Mouse (Mus musculus) limb, embryonic 15.5 days (tissue): ENCODE results near the gene Tk1. TPM values are rescaled to one million over a fixed set of nuclear protein-coding genes. Genes with fewer than 3 reads are reported as not detected.
A peak's percentile ranks its signal among the peaks of the same experiment; 100 is the strongest.
"Not testable (repeated sequence)": the region's sequence is repeated elsewhere in the genome, so short reads cannot be mapped to it uniquely, and the experiment has no call there.

Source experiments
- ATAC-seq: fragments of 200-750 bp; cut with Nextera tagmentation; 2 replicates; pipeline ENCODE4 v1.8.0; 2017; ENCODE audit warnings: low read depth, moderate TSS enrichment; ENCODE audit not compliant: insufficient number of reproducible peaks, low FRiP score, low TSS enrichment
- H3K27ac ChIP-seq: fragments of 300-500 bp; sonication (generic); 2 replicates; pipeline ENCODE4 v1.5.1; 2015; ENCODE audit warnings: moderate library complexity, mild to moderate bottlenecking, inconsistent platforms
- H3K27me3 ChIP-seq: fragments of 300-500 bp; sonication (generic); 2 replicates; pipeline ENCODE4 v1.6.1; 2015; ENCODE audit warnings: inconsistent platforms
- H3K36me3 ChIP-seq: fragments of 300-500 bp; sonication (generic); 2 replicates; pipeline ENCODE4 v1.6.1; 2015; ENCODE audit warnings: inconsistent platforms
- H3K4me1 ChIP-seq: fragments of 300-500 bp; sonication (generic); 2 replicates; pipeline ENCODE4 v1.6.1; 2015; ENCODE audit warnings: inconsistent platforms
- H3K4me2 ChIP-seq: fragments of 300-500 bp; sonication (generic); 2 replicates; pipeline ENCODE4 v1.6.1; 2015; ENCODE audit warnings: mild to moderate bottlenecking, inconsistent platforms
- H3K4me3 ChIP-seq: fragments of 300-500 bp; sonication (generic); 2 replicates; pipeline ENCODE4 v1.5.1; 2015; ENCODE audit warnings: mild to moderate bottlenecking, inconsistent platforms
- H3K9ac ChIP-seq: fragments of 300-500 bp; sonication (generic); 2 replicates; pipeline ENCODE4 v1.6.1; 2015; ENCODE audit warnings: inconsistent platforms
- H3K9me3 ChIP-seq: fragments of 300-500 bp; sonication (generic); 2 replicates; pipeline ENCODE4 v1.6.1; 2016; ENCODE audit warnings: inconsistent platforms
- WGBS: fragments of 180-500 bp; shearing (Covaris S2); methylation state at CpG from one replicate; pipeline ENCODE4 v1.1.7; 2015; 5-methylcytosine and 5-hydroxymethylcytosine counted together
- polyA plus RNA-seq: library from polyadenylated mRNA; unstranded; fragments of >200 nt; fragmentation: Nextera tagmentation; extraction: Ambion mirVana; gene quantifications from 2 replicates; pipeline ENCODE4 v1.2.1, GENCODE M21; 2015

Tk1 gene
- polyA plus RNA-seq, 1 experiment from 2014 or later, result 119 TPM

DNA sequence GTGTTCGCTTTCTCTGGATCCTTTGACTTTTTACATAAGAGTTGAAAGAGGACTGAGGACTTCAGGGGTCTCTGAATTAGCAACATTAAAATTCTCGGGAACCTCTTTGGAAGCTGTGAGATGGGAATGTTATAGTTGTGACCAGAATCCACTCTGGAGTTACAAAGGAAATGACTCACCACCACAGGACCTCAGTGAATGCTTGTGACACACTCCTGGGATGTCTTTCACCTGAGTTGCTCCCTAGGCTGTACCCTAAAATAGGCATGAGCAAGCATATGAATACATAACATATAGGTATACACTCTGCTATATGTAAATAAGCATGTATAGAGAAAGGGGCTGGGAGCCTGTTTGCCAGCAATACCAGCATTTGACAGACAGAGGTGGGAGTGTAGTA is 17.5 kb upstream of the Tk1 start:
- no peak overlapping the region for H3K27ac ChIP-seq
- H3K4me3 ChIP-seq, result no peak overlapping the region
- ATAC-seq, result no peak
- no peaks in the 10 kb centered on the region for H3K36me3 ChIP-seq
- no peak overlapping the region for H3K9ac ChIP-seq
- no peak overlapping the region for H3K4me2 ChIP-seq
- H3K9me3 ChIP-seq, result no peaks in the 10 kb centered on the region
- 82% methylated on average over 2 of the region's 2 CpGs for WGBS
- H3K4me1 ChIP-seq, result peaks cover 16% of the 10 kb centered on the region
- no peaks in the 10 kb centered on the region for H3K27me3 ChIP-seq

GRCm38 (mm10) chr11:117840910-117841309 is 15.0 kb upstream of the Tk1 start:
- Histone ChIP-seq H3K27me3 (no peaks in the 10 kb centered on the region), H3K36me3 (no peaks in the 10 kb centered on the region), H3K9ac (no peak overlapping the region), H3K4me2 (no peak overlapping the region), H3K4me1 (peaks cover 11% of the 10 kb centered on the region), H3K9me3 (no peaks in the 10 kb centered on the region), H3K4me3 (no peak overlapping the region), H3K27ac (no peak overlapping the region)
- no peak for ATAC-seq
- WGBS, result 39% methylated on average over 1 of the region's 1 CpGs

DNA sequence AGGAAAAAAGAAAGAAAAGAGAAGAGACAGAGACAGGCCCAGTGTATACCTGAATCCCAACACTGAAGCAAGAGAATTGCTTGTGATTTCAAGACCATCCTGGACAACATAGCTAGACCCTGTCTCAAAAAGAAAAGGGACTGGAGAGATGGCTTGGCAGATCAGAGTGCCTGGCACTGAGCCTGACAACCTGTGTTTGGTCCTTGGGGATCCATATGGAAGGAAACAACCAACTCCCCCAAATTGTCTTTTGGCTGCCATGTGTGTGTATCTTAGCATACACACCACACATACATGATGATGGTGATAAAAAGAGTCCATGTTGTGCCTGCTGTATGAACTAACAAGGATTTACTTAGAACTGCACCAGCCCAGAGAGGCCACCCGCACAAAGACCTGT is 13.1 kb upstream of the Tk1 start:
- WGBS, result 85% methylated on average over 1 of the region's 1 CpGs

DNA sequence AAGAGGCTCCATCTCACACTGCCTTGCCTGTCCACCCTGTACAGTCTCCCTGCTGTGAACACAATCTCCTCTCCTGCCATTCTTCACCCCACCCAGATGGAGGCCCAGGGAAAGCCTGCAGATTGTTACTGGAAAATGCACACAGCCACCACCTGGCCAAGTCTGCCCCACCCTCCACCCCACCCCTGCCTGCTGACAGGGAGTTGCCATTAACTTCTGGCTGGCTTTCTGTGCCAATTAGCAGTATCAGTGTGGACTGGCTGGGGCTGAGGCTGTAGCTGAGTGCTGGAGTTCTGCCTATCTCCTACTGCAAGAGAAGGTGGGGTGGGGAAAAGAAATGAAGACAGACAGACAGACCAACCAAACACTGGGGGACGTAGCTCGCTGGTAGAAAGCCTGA is 12.7 kb upstream of the Tk1 start:
- peak overlapping the region; percentile 50; the same call in 1 of the 2 replicates for H3K27ac ChIP-seq
- WGBS, result 61% methylated on average over 2 of the region's 2 CpGs
- H3K27me3 ChIP-seq, result no peaks in the 10 kb centered on the region
- H3K9me3 ChIP-seq, result no peaks in the 10 kb centered on the region
- peaks cover 11% of the 10 kb centered on the region for H3K4me1 ChIP-seq
- H3K9ac ChIP-seq, result no peak overlapping the region
- H3K4me2 ChIP-seq, result no peak overlapping the region
- 0 out of 2 replicates have a peak, but pooled peaks have one; percentile 31 for ATAC-seq
- H3K4me3 ChIP-seq, result no peak overlapping the region
- no peaks in the 10 kb centered on the region for H3K36me3 ChIP-seq

More for the DNA sequence above, 13.1 kb upstream of the Tk1 start:
- Histone ChIP-seq H3K27ac (peak overlapping the region; percentile 50; the same call in 1 of the 2 replicates), H3K9ac (no peak overlapping the region), H3K9me3 (no peaks in the 10 kb centered on the region), H3K4me3 (no peak overlapping the region), H3K36me3 (no peaks in the 10 kb centered on the region), H3K4me1 (peaks cover 11% of the 10 kb centered on the region), H3K4me2 (no peak overlapping the region), H3K27me3 (no peaks in the 10 kb centered on the region)
- no peak for ATAC-seq

DNA sequence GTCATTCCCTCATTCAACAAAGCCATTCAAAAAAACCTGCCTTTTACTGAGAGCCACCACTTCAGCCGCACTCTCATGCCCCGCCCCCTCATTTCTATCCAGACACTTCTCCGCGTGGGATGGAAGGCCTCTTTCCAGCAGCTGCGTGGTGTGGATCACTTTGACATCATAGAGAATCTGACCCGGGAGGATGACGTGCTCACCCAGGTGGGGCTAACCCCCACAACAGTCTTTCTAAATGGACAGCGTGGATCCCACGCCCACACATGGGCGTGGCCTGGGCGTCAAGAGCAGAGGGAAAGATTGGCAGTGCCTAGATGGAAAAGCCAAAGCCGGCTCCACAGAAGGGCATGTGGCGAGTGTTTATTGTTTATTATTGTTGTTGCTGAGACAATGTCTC is 10.4 kb upstream of the Tk1 start:
- Histone ChIP-seq H3K4me3 (0 out of 2 replicates have a peak overlapping the region, but pooled peaks have one; percentile 4), H3K4me1 (peaks cover 20% of the 10 kb centered on the region), H3K27me3 (no peaks in the 10 kb centered on the region), H3K9ac (no peak overlapping the region), H3K9me3 (no peaks in the 10 kb centered on the region), H3K36me3 (no peaks in the 10 kb centered on the region), H3K4me2 (no peak overlapping the region), H3K27ac (no peak overlapping the region)
- ATAC-seq, result no peak
- 24% methylated on average over 13 of the region's 13 CpGs for whole genome bisulfite sequencing

GRCm38 (mm10) chr11:117834086-117834485 is 8.2 kb upstream of the Tk1 start:
- no peak for ATAC-seq
- 92% methylated on average over 8 of the region's 8 CpGs for whole genome bisulfite sequencing
- H3K4me1 ChIP-seq, result peaks cover 29% of the 10 kb centered on the region

GRCm38 (mm10) chr11:117833509-117833908 is 7.6 kb upstream of the Tk1 start:
- peaks cover 31% of the 10 kb centered on the region for H3K4me1 ChIP-seq
- not testable (repeated sequence) for H3K4me2 ChIP-seq, H3K9me3 ChIP-seq, H3K9ac ChIP-seq, H3K4me3 ChIP-seq, H3K27ac ChIP-seq, ATAC-seq, H3K27me3 ChIP-seq, H3K36me3 ChIP-seq
- WGBS, result 90% methylated on average over 5 of the region's 6 CpGs

More at GRCm38 (mm10) chr11:117834086-117834485, 8.2 kb upstream of the Tk1 start:
- H3K4me3 ChIP-seq, result no peak overlapping the region
- no peak overlapping the region for H3K9ac ChIP-seq
- H3K4me2 ChIP-seq, result no peak overlapping the region
- no peaks in the 10 kb centered on the region for H3K9me3 ChIP-seq
- no peaks in the 10 kb centered on the region for H3K36me3 ChIP-seq
- H3K27me3 ChIP-seq, result no peaks in the 10 kb centered on the region
- no peak overlapping the region for H3K27ac ChIP-seq

DNA sequence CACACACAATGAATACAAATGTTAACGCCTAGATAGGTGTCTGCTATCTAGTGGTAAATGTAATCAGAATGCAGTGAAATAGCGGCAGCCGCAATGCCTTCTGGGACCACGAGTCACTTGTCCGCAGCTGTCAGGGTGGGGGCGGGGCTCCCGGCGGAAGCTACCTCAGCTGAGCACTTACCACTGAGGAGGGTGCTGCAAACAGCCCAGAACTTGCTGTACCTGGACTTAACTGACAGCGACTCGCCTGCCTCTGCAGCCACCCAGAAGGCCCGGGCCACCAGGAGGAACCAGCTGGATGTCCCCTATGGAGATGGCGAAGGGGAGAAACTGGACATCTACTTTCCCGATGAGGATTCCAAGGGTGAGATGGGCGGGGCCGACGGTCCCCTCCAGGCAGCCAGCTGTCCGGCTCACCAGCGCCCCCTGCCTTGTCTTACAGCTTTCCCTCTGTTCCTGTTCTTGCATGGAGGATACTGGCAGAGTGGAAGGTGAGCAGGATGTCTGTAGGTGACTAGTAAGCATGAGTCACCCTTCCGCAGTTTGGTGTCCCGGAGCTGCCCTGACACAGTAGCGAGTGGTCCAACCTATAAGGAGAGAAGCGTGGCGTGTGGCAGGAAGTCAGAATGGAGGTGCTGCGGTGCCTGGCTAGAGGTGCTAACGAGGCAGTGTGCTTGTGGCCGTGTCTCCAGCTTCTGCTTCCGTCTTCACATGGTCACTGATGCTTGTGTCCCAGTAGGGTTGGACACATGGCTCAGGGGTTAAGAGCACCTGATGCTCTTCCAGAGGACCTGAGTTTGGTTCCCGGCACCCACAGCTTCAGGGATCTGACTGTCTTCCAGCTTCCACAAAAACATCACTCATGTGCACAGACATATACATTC is 6.4 kb upstream of the Tk1 start:
- H3K9me3 ChIP-seq, result no peaks in the 10 kb centered on the region
- no peaks in the 10 kb centered on the region for H3K27me3 ChIP-seq
- no peak overlapping the region for H3K9ac ChIP-seq
- peaks cover 38% of the 10 kb centered on the region for H3K4me1 ChIP-seq
- peak overlapping the region; percentile 31 for H3K4me3 ChIP-seq
- H3K27ac ChIP-seq, result no peak overlapping the region
- peak; percentile 9; the same call in 1 of the 2 replicates for ATAC-seq
- H3K4me2 ChIP-seq, result peak overlapping the region; percentile 47
- WGBS, result 17% methylated on average over 28 of the region's 28 CpGs
- H3K36me3 ChIP-seq, result no peaks in the 10 kb centered on the region

- no peaks in the 10 kb centered on the region for H3K9me3 ChIP-seq
- no peak overlapping the region for H3K4me2 ChIP-seq
- WGBS, result 60% methylated on average over 9 of the region's 9 CpGs
- H3K27me3 ChIP-seq, result no peaks in the 10 kb centered on the region
- no peak overlapping the region for H3K9ac ChIP-seq
- no peaks in the 10 kb centered on the region for H3K36me3 ChIP-seq
- H3K4me1 ChIP-seq, result peaks cover 51% of the 10 kb centered on the region
- no peak for ATAC-seq
- no peak overlapping the region for H3K4me3 ChIP-seq
- no peak overlapping the region for H3K27ac ChIP-seq
Measured at GRCm38 (mm10) chr11:117830401-117830800, 4.5 kb upstream of the Tk1 start.

- Histone ChIP-seq H3K27ac (peak overlapping the region; percentile 75; the same call in 1 of the 2 replicates), H3K27me3 (no peaks in the 10 kb centered on the region)
- 60% methylated on average over 2 of the region's 2 CpGs for WGBS
Measured at GRCm38 (mm10) chr11:117829671-117830215, 3.9 kb upstream of the Tk1 start.

DNA sequence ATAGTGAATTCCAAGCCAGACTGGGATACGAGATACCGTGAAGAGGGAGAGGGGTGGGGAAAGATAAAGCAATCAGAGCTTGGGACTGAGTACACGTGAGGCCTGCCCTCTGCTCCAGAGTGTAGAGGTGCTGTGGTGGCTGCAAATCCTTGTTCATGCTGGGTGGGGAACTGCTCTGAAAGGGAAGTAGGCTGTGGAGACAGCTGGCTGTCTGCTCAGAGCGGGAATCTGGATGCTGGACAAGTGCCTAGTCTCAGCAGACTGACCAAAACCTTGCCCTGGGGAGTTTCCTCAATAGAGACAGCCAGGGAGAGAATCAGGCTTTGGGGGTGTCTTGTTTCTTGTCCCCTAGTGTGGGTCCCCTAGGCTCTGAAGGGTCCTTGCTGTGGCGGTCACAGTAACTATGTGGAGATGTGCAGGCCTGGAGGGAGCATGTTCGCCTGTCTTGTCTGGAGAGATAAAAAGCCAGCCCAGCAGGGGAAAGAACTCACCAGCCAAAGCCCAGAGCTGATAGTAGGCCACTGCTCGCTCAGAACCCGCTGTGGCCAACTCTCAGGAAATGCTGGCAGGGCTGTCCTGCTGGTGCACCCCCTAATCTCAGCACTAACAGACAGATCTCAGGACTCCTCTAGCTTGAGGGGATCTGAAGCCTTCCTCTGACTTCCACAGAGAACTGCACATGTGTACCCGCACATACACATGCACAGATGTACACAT is 3.2 kb upstream of the Tk1 start:
- Histone ChIP-seq H3K9ac (no peak overlapping the region), H3K4me3 (no peak overlapping the region)

More at GRCm38 (mm10) chr11:117829671-117830215, 3.9 kb upstream of the Tk1 start:
- Histone ChIP-seq H3K4me1 (peaks cover 57% of the 10 kb centered on the region), H3K9ac (no peak overlapping the region), H3K9me3 (no peaks in the 10 kb centered on the region), H3K4me2 (no peak overlapping the region), H3K36me3 (no peaks in the 10 kb centered on the region), H3K4me3 (no peak overlapping the region)
- no peak for ATAC-seq

More for the DNA sequence above, 3.2 kb upstream of the Tk1 start:
- 55% methylated on average over 9 of the region's 9 CpGs for WGBS
- H3K9me3 ChIP-seq, result no peaks in the 10 kb centered on the region
- peak overlapping the region; percentile 75 for H3K27ac ChIP-seq
- H3K36me3 ChIP-seq, result no peaks in the 10 kb centered on the region
- ATAC-seq, result no peak
- no peak overlapping the region for H3K4me2 ChIP-seq
- H3K27me3 ChIP-seq, result no peaks in the 10 kb centered on the region
- H3K4me1 ChIP-seq, result peaks cover 63% of the 10 kb centered on the region
